In genomic region chr16:16559016-16559877, GRCm38 (mm10) we compare ENCODE assay signal across 8 mouse cellular contexts. TPM values are rescaled to one million over a fixed set of nuclear protein-coding genes. Genes with fewer than 3 reads are reported as not detected.
A peak's percentile ranks its signal among the peaks of the same experiment; 100 is the strongest.
DNase-seq lines count a peak whose midpoint lies in the region; ATAC-seq and TF ChIP-seq lines count a peak whose summit lies in the region.

No protein-coding gene starts in this region.

- no peak overlapping the region for H3K4me3 ChIP-seq in bone marrow macrophage, adult 2 months (ENCODE audit: insufficient read depth, low read length)
- peak overlapping the region; percentile 69 for H3K4me3 ChIP-seq in forebrain, postnatal 0 days (ENCODE audit: low read depth, low read length)
- peak overlapping the region; percentile 23 for H3K4me3 ChIP-seq in macrophage (ENCODE audit: inconsistent target)

- peak overlapping the region; percentile 69 for H3K4me2 ChIP-seq in forebrain, postnatal 0 days (ENCODE audit: low read depth)

- ATAC-seq in forebrain, postnatal 0 days, result peak; percentile 47
- no peak for ATAC-seq in megakaryocyte-erythroid progenitor cell, adult 5-6 weeks (replicated peaks; ENCODE audit: low FRiP score, low TSS enrichment, poor library complexity, severe bottlenecking)
- no peak for ATAC-seq in erythroid progenitor cell, adult 5-6 weeks (replicated peaks; ENCODE audit: low FRiP score, poor library complexity, severe bottlenecking)

- H3K4me1 ChIP-seq in bone marrow macrophage, adult 2 months (ENCODE audit: control insufficient read depth, insufficient read depth, low read length), result peaks cover 50% of the 10 kb centered on the region
- H3K4me1 ChIP-seq in forebrain, postnatal 0 days (ENCODE audit: insufficient read depth), result peaks cover 13% of the 10 kb centered on the region; the same call in 1 of the 2 replicates

- H3K36me3 ChIP-seq in forebrain, postnatal 0 days (ENCODE audit: insufficient read depth), result no peaks in the 10 kb centered on the region
- H3K36me3 ChIP-seq in macrophage (ENCODE audit: inconsistent target), result no peaks in the 10 kb centered on the region

- WGBS in forebrain, postnatal 0 days, result 4% methylated on average over 3 of the region's 3 CpGs
- 96% methylated on average over 3 of the region's 3 CpGs for WGBS in macrophage (ENCODE audit: missing documents)

- H3K9ac ChIP-seq in forebrain, postnatal 0 days, result peak overlapping the region; percentile 53

- TF ChIP-seq POLR2A in bone marrow macrophage, adult 2 months (IDR thresholded peaks at IDR 0.05; ENCODE audit: borderline replicate concordance, low read depth, low read length), result no peak

- peaks cover 97% of the 10 kb centered on the region for H3K79me2 ChIP-seq in macrophage (ENCODE audit: inconsistent target)

- no peak for TF ChIP-seq CTCF in bone marrow macrophage, adult 2 months (IDR thresholded peaks at IDR 0.05; ENCODE audit: low read depth, low read length)
- no peak for TF ChIP-seq CTCF in forebrain, postnatal 0 days (IDR thresholded peaks at IDR 0.05; ENCODE audit: low read depth)

- no peaks in the 10 kb centered on the region for H3K9me3 ChIP-seq in forebrain, postnatal 0 days (ENCODE audit: low read length)

- H3K27ac ChIP-seq in bone marrow macrophage, adult 2 months (ENCODE audit: insufficient read depth, low read depth, low read length), result 0 out of 2 replicates have a peak overlapping the region, but pooled peaks have one; percentile 13
- H3K27ac ChIP-seq in forebrain, postnatal 0 days (ENCODE audit: low read depth, low read length), result peak overlapping the region; percentile 86
- peak overlapping the region; percentile 100 for H3K27ac ChIP-seq in macrophage

- no peaks in the 10 kb centered on the region for H3K27me3 ChIP-seq in forebrain, postnatal 0 days (ENCODE audit: insufficient read depth, low read length)

- DNase-seq in frontal cortex, postnatal 36 days (ENCODE audit: low spot score in 2 of 2), result peak; percentile 29 to 45
- DNase-seq in frontal cortex, postnatal 25 days (ENCODE audit: low spot score in 2 of 2), result no peak
- peak; percentile 72 for DNase-seq in forebrain, postnatal 0 days
- no peak for DNase-seq in adrenal gland, postnatal 4 days (ENCODE audit: low spot score in 2 of 2)

RNA-seq across cellular contexts. Expression of gene Fgd4, which starts 41.1 kb away (rescaled TPM):
- 90.8 and 97.9 TPM in 2 replicates for polyA plus RNA-seq in bone marrow macrophage, adult 2 months (2012; ENCODE audit: insufficient read depth, insufficient read length, missing spikeins)
- total RNA-seq in forebrain, postnatal 0 days (2014; rRNA removed), result 46.7 and 50.2 TPM in 2 replicates
- polyA plus RNA-seq in forebrain, postnatal 0 days (2015; fragmentation: Nextera tagmentation; extraction: Ambion mirVana), result 6.0 and 10.7 TPM in 2 replicates
- 100 to 1,000 TPM in 24 of 26 experiments, 10 to 100 TPM in 2; 39.3 to 674 (median 405) TPM for total RNA-seq in macrophage (2018; cell fraction: chromatin; rRNA removed)
- total RNA-seq in macrophage (2018; cell fraction: cytosol; rRNA removed), result 100 to 1,000 TPM in 4 of 26 experiments, 10 to 100 TPM in 22; 41.9 to 112 (median 87.0) TPM
- total RNA-seq in macrophage (2018; cell fraction: nucleus; rRNA removed), result 100 to 1,000 TPM in 24 of 26 experiments, 10 to 100 TPM in 2; 65.7 to 534 (median 251) TPM
- polyA plus RNA-seq in macrophage (2018), result 41.3 to 60.1 TPM (median 48.0 TPM) in 3 replicates
- 0.22 and 2.0 TPM in 2 replicates for total RNA-seq in megakaryocyte-erythroid progenitor cell, adult 5-6 weeks (2014; fragmentation: Nextera tagmentation)
- 2.3 and 2.8 TPM in 2 replicates for total RNA-seq in megakaryocyte-erythroid progenitor cell, adult 5-6 weeks (2017)
- total RNA-seq in adrenal gland, postnatal 4 days (2021), result 10 to 100 TPM; 17.4 to 18.8 TPM
- 7.9 and 10.1 TPM in 2 replicates for total RNA-seq in erythroid progenitor cell, adult 5-6 weeks (2015; ENCODE audit: low replicate concordance)
- 7.6 and 16.0 TPM in 2 replicates for total RNA-seq in erythroid progenitor cell, adult 5-6 weeks (2017; ENCODE audit: low replicate concordance)

Comparison
In these comparisons a context has a peak if more than half of its experiments do, and no peak if none do; other contexts are left out.
1. DNase-seq: peak in frontal cortex, postnatal 36 days (2 of 2) and forebrain, postnatal 0 days (single experiment); none in frontal cortex, postnatal 25 days (0 of 2) and adrenal gland, postnatal 4 days (0 of 2).
2. H3K27ac ChIP-seq: peak in every context shown above with its lines; median percentile 100 in macrophage; 86 in forebrain, postnatal 0 days; 13 in bone marrow macrophage, adult 2 months.